Mouse (Mus musculus): ENCODE results near the gene Chac1.

DNA sequence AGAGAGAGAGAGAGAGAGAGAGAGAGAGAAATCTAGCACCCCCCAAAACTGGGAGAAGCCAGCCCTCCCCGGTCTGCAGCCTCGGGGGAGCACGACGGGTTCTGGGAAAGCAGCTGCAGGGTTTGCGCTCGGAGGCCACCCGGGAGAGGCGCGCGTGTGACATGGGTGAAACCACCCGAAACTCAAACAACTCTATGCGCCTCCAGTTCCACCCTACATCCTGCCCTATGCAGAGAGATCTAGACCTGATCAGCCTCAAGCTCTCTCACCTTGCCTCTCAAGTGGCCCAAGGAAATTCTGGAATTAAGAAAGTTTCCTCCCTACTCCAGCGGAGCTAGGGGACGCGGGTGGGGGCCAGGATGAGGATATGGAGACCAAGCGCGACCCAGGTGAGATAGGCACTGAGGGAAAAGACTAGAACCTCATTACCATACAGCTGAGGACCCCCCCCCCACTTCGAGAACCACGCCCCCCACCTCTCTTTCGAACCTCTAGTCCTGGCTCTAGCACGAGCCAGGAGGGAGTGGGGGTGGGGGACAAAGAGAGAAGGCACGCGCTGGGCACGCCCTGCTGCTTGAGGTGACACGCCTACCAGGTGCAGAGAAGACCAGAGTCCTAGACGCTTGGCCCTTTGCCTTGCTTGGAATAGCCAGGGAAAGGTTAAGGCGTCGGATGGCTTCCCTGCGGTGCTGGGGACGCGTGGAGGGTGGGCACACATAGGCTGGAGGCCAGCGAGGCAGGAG is 26.3 kb upstream of the Chac1 start:
- no peak for TF ChIP-seq CTCF (conservative IDR thresholded peaks at IDR 0.05; ENCODE audit: insufficient read depth, insufficient read length, low read depth, low read length)
- TF ChIP-seq POLR2A (IDR thresholded peaks at IDR 0.05; ENCODE audit: low read depth, low read length) = no peak
